ENCODE assay signal across 16 mouse cellular contexts in genomic region chr11:88035970-88036369, GRCm38 (mm10).
"Had no signal": no experiment of that assay in that cellular context is flagged by ENCODE, and none has a peak within 500 bp of the region (broad histone marks: within the 10 kb centered on the region; RNA-seq: fewer than 3 reads in every experiment).

No protein-coding gene starts in this region.

- H3K4me2 ChIP-seq: lung, embryonic 15.5 days; midbrain, embryonic 11.5 days; midbrain, embryonic 13.5 days; midbrain, embryonic 15.5 days; neural tube, embryonic 12.5 days; stomach, embryonic 15.5 days had no signal

- H3K27me3 ChIP-seq: lung, embryonic 15.5 days; midbrain, embryonic 13.5 days; midbrain, embryonic 15.5 days; neural tube, embryonic 12.5 days; stomach, embryonic 15.5 days had no signal

- H3K9me3 ChIP-seq: lung, embryonic 15.5 days; megakaryocyte, embryonic 14.5 days; midbrain, embryonic 13.5 days; midbrain, embryonic 15.5 days; neural tube, embryonic 12.5 days; stomach, embryonic 15.5 days had no signal

- H3K36me3 ChIP-seq: lung, embryonic 15.5 days; midbrain, embryonic 15.5 days; stomach, embryonic 15.5 days had no signal

- DNase-seq: lung, adult 2 months; lung, postnatal 14 days; lung, postnatal 36 days; right cerebral cortex, postnatal 14 days; thymus, adult 2 months; thymus, postnatal 25 days; thymus, postnatal 4 days had no signal

- H3K4me1 ChIP-seq: megakaryocyte, embryonic 14.5 days; midbrain, embryonic 13.5 days; midbrain, embryonic 15.5 days; neural tube, embryonic 12.5 days; stomach, embryonic 15.5 days had no signal

- H3K4me3 ChIP-seq: lung, embryonic 15.5 days; megakaryocyte, embryonic 14.5 days; midbrain, embryonic 13.5 days; midbrain, embryonic 15.5 days; neural tube, embryonic 12.5 days; stomach, embryonic 15.5 days had no signal

- H3K27ac ChIP-seq: lung, embryonic 15.5 days; macrophage; midbrain, embryonic 13.5 days; midbrain, embryonic 15.5 days; neural tube, embryonic 12.5 days; stomach, embryonic 15.5 days; stomach, postnatal 0 days had no signal

- H3K9ac ChIP-seq: lung, embryonic 15.5 days; midbrain, embryonic 13.5 days; midbrain, embryonic 15.5 days; neural tube, embryonic 12.5 days; stomach, embryonic 15.5 days had no signal
